Mouse (Mus musculus): ENCODE results near the gene Pcdh15. TPM values are rescaled to one million over a fixed set of nuclear protein-coding genes. Genes with fewer than 3 reads are reported as not detected.

Pcdh15 gene
- polyA plus RNA-seq, 1 experiment from 2014 or later: 0.11 TPM

DNA sequence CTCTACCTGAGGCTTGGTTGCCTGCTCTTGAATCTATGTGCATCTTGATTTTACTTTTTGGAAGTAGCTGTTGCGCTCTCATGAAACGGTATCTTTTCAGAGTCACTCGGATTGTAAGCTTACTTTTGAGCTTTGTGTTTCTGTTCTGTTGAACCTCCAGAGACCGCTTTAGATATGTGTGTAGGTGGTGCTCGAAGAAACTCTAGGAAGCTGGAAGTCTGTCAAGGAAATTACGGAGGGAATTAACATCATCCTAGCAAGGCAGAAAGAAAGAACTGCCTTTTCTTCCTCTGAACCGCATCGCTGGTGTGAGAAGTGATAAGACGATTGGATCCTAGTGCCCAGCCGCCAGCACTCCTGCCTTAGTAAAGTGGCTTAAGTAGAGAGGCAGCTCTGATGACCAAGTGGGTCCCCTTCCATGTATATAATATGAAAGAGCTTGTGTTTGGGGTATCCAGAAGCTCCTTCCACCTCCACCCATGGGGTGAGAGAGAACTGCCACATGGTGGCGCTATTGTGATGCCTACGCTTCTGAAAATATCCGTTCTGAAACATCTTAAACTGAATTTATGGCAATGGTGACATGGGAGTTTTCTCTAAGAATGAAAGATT lies 4.3 kb downstream of the Pcdh15 start:
- 62% methylated on average over 13 of the region's 13 CpGs for WGBS (ENCODE audit: insufficient replicate concordance)
- no peaks in the 10 kb centered on the region for H3K36me3 ChIP-seq (ENCODE audit: control insufficient read depth, insufficient read depth, low read length)
- ATAC-seq (replicated peaks; ENCODE audit: insufficient number of reproducible peaks, low FRiP score, low TSS enrichment): no peak
- no peak overlapping the region for H3K9ac ChIP-seq (ENCODE audit: low read depth, low read length)
- peaks cover 35% of the 10 kb centered on the region for H3K27me3 ChIP-seq (ENCODE audit: control insufficient read depth, insufficient read depth, low read length)
- H3K4me3 ChIP-seq (ENCODE audit: low read depth, low read length): no peak overlapping the region
- H3K27ac ChIP-seq (ENCODE audit: low read depth, low read length): no peak overlapping the region
- 0 out of 2 replicates have a peak, but pooled peaks cover 2% of the 10 kb centered on the region for H3K4me1 ChIP-seq (ENCODE audit: control insufficient read depth, insufficient read depth, low read length)
- no peak overlapping the region for H3K4me2 ChIP-seq
- H3K9me3 ChIP-seq (replicated peaks; ENCODE audit: control insufficient read depth, low read length): no peaks in the 10 kb centered on the region

DNA sequence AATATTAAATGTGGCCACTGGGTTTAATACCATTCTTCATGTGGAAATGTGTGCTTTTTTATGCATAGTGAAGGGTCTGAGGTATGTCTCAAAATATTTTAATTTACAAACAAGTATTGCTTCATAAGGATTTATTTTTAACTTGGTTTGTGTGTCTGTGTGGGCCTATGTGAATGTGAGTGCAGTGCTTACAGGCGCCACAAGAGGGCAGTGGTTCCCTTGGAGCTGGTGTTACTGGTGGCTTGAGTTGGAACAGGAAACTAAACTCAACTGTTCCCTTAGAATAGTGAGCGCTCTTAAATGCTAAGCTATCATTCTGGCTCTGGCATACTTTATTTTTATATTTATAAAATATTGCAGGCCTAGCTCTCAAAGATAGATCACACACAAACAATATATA lies 6.8 kb downstream of the Pcdh15 start:
- no peaks in the 10 kb centered on the region for H3K9me3 ChIP-seq (replicated peaks; ENCODE audit: control insufficient read depth, low read length)
- WGBS (ENCODE audit: insufficient replicate concordance): 40% methylated on average over 2 of the region's 2 CpGs

DNA sequence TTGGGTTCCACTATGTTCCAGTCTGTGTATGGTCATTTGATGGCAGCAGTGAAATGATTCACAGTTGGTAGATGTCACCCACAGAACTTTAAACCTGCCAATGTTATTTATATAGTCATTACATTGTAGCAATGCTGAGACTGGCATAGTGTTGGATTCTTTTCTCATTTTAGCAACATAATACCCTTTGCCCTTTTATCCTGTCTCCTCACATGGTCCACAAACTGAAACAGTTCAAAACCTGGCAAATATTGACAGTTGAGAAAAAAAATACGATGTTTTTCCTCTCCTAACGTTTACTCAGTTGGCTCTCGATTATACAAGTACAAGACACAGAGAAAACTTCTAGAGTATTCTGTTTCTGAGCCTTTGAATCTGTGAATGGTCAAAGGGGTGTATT lies 38.8 kb downstream of the Pcdh15 start:
- Histone ChIP-seq H3K27ac (ENCODE audit: low read depth, low read length) (no peak overlapping the region), H3K4me1 (ENCODE audit: control insufficient read depth, insufficient read depth, low read length) (no peaks in the 10 kb centered on the region), H3K27me3 (ENCODE audit: control insufficient read depth, insufficient read depth, low read length) (no peaks in the 10 kb centered on the region), H3K4me3 (ENCODE audit: low read depth, low read length) (no peak overlapping the region), H3K4me2 (no peak overlapping the region), H3K9me3 (replicated peaks; ENCODE audit: control insufficient read depth, low read length) (no peaks in the 10 kb centered on the region), H3K9ac (ENCODE audit: low read depth, low read length) (no peak overlapping the region), H3K36me3 (ENCODE audit: control insufficient read depth, insufficient read depth, low read length) (no peaks in the 10 kb centered on the region)
- no peak for ATAC-seq (replicated peaks; ENCODE audit: insufficient number of reproducible peaks, low FRiP score, low TSS enrichment)
- WGBS (ENCODE audit: insufficient replicate concordance): 73% methylated on average over 3 of the region's 3 CpGs

More for the DNA sequence above, 6.8 kb downstream of the Pcdh15 start:
- no peak overlapping the region for H3K4me2 ChIP-seq
- H3K36me3 ChIP-seq (ENCODE audit: control insufficient read depth, insufficient read depth, low read length): no peaks in the 10 kb centered on the region
- ATAC-seq (replicated peaks; ENCODE audit: insufficient number of reproducible peaks, low FRiP score, low TSS enrichment): no peak
- H3K27ac ChIP-seq (ENCODE audit: low read depth, low read length): no peak overlapping the region
- peaks cover 13% of the 10 kb centered on the region for H3K27me3 ChIP-seq (ENCODE audit: control insufficient read depth, insufficient read depth, low read length)
- no peak overlapping the region for H3K9ac ChIP-seq (ENCODE audit: low read depth, low read length)
- no peak overlapping the region for H3K4me3 ChIP-seq (ENCODE audit: low read depth, low read length)
- H3K4me1 ChIP-seq (ENCODE audit: control insufficient read depth, insufficient read depth, low read length): no peaks in the 10 kb centered on the region

DNA sequence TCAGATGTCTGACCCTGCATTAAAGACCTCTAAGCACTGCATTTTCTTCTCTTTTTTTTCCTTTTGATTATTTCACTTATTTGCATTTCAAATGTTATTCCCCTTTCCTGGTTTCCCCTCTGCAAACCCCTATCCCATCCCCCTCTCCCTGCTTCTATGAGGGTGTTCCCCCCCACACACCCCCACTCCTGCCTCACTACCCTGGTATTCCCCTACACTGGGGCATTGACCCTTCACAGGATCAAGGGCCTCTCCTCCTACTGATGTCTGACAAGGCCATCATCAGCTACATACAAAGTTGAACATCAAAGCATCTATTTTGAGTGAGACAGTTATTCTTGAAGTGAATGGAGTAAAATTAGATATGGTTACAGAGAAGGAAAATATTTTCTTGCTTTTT lies 48.4 kb downstream of the Pcdh15 start:
- no peaks in the 10 kb centered on the region for H3K9me3 ChIP-seq (replicated peaks; ENCODE audit: control insufficient read depth, low read length)
- H3K27ac ChIP-seq (ENCODE audit: low read depth, low read length): no peak overlapping the region
- no peaks in the 10 kb centered on the region for H3K4me1 ChIP-seq (ENCODE audit: control insufficient read depth, insufficient read depth, low read length)
- no peak for ATAC-seq (replicated peaks; ENCODE audit: insufficient number of reproducible peaks, low FRiP score, low TSS enrichment)
- H3K36me3 ChIP-seq (ENCODE audit: control insufficient read depth, insufficient read depth, low read length): no peaks in the 10 kb centered on the region
- no peaks in the 10 kb centered on the region for H3K27me3 ChIP-seq (ENCODE audit: control insufficient read depth, insufficient read depth, low read length)
- no peak overlapping the region for H3K4me3 ChIP-seq (ENCODE audit: low read depth, low read length)
- no peak overlapping the region for H3K4me2 ChIP-seq
- H3K9ac ChIP-seq (ENCODE audit: low read depth, low read length): no peak overlapping the region

DNA sequence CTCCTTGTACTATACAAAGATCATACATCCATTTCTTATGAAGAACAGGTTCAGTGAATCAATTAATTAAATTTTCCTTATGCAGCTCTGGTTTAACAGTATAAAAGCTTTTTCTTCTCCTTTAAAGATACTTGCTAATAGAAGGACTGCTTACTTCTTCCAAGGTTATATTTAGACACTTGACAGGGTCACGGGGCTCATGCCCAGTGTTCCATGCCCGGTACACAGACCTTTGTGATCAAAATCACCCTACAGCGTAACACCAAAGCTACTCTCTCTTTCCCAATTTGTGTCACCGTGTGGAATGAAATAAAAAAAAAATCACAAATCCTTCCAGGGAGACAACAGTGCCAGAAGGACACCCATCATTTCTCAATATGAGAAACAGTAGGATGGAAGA lies 48.8 kb downstream of the Pcdh15 start:
- H3K9ac ChIP-seq (ENCODE audit: low read depth, low read length): no peak overlapping the region
- H3K27me3 ChIP-seq (ENCODE audit: control insufficient read depth, insufficient read depth, low read length): no peaks in the 10 kb centered on the region
- ATAC-seq (replicated peaks; ENCODE audit: insufficient number of reproducible peaks, low FRiP score, low TSS enrichment): no peak
- no peak overlapping the region for H3K4me3 ChIP-seq (ENCODE audit: low read depth, low read length)
- no peaks in the 10 kb centered on the region for H3K4me1 ChIP-seq (ENCODE audit: control insufficient read depth, insufficient read depth, low read length)
- no peaks in the 10 kb centered on the region for H3K36me3 ChIP-seq (ENCODE audit: control insufficient read depth, insufficient read depth, low read length)
- H3K9me3 ChIP-seq (replicated peaks; ENCODE audit: control insufficient read depth, low read length): no peaks in the 10 kb centered on the region
- H3K4me2 ChIP-seq: no peak overlapping the region
- 68% methylated on average over 4 of the region's 4 CpGs for WGBS (ENCODE audit: insufficient replicate concordance)
- H3K27ac ChIP-seq (ENCODE audit: low read depth, low read length): no peak overlapping the region

DNA sequence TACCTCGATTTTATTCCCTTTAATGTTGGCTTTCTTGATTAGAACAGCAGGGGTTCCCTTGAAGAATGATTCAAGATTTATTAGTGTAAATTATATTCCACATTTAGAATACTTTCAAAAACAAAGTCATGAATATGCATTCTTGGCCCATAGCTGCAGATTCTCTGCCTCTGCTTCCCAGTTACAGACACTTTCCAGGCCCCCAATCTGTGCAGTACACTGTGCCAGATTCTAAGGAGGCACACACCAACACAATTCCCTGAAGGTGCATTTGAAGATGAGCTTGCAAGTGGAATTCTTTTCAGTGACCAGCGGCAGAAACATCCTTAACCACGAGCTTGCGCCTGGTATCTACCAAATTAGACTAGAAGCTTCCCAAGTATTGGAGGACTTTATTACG lies 55.4 kb downstream of the Pcdh15 start:
- H3K4me2 ChIP-seq: no peak overlapping the region
- H3K4me3 ChIP-seq (ENCODE audit: low read depth, low read length): no peak overlapping the region
- no peaks in the 10 kb centered on the region for H3K36me3 ChIP-seq (ENCODE audit: control insufficient read depth, insufficient read depth, low read length)
- 83% methylated on average over 5 of the region's 5 CpGs for WGBS (ENCODE audit: insufficient replicate concordance)
- ATAC-seq (replicated peaks; ENCODE audit: insufficient number of reproducible peaks, low FRiP score, low TSS enrichment): no peak
- H3K4me1 ChIP-seq (ENCODE audit: control insufficient read depth, insufficient read depth, low read length): no peaks in the 10 kb centered on the region
- no peak overlapping the region for H3K27ac ChIP-seq (ENCODE audit: low read depth, low read length)
- no peaks in the 10 kb centered on the region for H3K27me3 ChIP-seq (ENCODE audit: control insufficient read depth, insufficient read depth, low read length)
- H3K9me3 ChIP-seq (replicated peaks; ENCODE audit: control insufficient read depth, low read length): 0 out of 2 replicates have a peak, but pooled peaks cover 2% of the 10 kb centered on the region
- H3K9ac ChIP-seq (ENCODE audit: low read depth, low read length): no peak overlapping the region

DNA sequence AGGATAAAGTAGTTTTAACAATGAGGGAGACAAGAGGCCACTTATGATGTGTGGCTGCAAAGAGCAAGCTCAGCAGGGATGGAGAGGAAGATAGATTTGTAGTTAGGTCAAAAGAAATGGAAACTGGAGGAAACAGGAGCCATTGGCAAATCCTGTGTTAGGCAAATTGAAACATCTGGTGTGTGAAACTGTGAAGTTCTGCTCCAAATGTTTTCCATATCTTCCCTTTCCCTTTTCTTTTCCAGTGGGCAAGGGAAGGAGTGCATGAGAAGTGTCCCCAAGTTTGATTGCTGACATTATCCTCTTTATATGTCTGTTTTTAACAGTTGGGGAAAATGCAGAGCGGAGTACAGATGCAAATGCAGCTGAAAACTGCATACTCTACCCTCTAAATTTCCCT lies 62.6 kb downstream of the Pcdh15 start:
- H3K4me3 ChIP-seq (ENCODE audit: low read depth, low read length): no peak overlapping the region
- 0 out of 2 replicates have a peak, but pooled peaks cover 2% of the 10 kb centered on the region for H3K9me3 ChIP-seq (replicated peaks; ENCODE audit: control insufficient read depth, low read length)
- 66% methylated on average over 1 of the region's 1 CpGs for WGBS (ENCODE audit: insufficient replicate concordance)
- H3K27ac ChIP-seq (ENCODE audit: low read depth, low read length): no peak overlapping the region
- ATAC-seq (replicated peaks; ENCODE audit: insufficient number of reproducible peaks, low FRiP score, low TSS enrichment): no peak
- no peaks in the 10 kb centered on the region for H3K27me3 ChIP-seq (ENCODE audit: control insufficient read depth, insufficient read depth, low read length)
- no peak overlapping the region for H3K9ac ChIP-seq (ENCODE audit: low read depth, low read length)
- H3K4me1 ChIP-seq (ENCODE audit: control insufficient read depth, insufficient read depth, low read length): no peaks in the 10 kb centered on the region
- no peaks in the 10 kb centered on the region for H3K36me3 ChIP-seq (ENCODE audit: control insufficient read depth, insufficient read depth, low read length)
- no peak overlapping the region for H3K4me2 ChIP-seq

DNA sequence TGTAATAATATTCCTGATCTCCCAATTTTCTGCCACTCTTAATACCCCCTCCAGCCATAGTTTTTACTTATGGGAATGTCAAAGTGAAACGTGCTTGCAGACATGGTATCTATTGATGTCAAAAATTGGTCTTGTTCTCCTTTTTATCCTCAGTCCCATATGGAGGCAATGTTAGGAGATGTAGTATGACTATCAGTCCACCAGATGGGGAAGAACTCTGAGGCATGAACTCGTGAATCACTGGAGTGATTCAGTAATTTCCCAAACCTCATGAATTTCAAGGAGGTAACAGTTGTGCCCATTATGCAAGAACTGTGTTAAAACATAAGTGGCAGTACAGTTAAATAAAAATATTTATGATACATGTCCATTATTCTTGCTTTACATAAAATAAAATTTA lies 116.9 kb downstream of the Pcdh15 start:
- no peaks in the 10 kb centered on the region for H3K27me3 ChIP-seq (ENCODE audit: control insufficient read depth, insufficient read depth, low read length)
- no peak overlapping the region for H3K4me2 ChIP-seq
- H3K27ac ChIP-seq (ENCODE audit: low read depth, low read length): no peak overlapping the region
- H3K4me1 ChIP-seq (ENCODE audit: control insufficient read depth, insufficient read depth, low read length): no peaks in the 10 kb centered on the region
- no peaks in the 10 kb centered on the region for H3K9me3 ChIP-seq (replicated peaks; ENCODE audit: control insufficient read depth, low read length)
- H3K4me3 ChIP-seq (ENCODE audit: low read depth, low read length): no peak overlapping the region
- no peak overlapping the region for H3K9ac ChIP-seq (ENCODE audit: low read depth, low read length)
- ATAC-seq (replicated peaks; ENCODE audit: insufficient number of reproducible peaks, low FRiP score, low TSS enrichment): no peak
- no peaks in the 10 kb centered on the region for H3K36me3 ChIP-seq (ENCODE audit: control insufficient read depth, insufficient read depth, low read length)
- WGBS (ENCODE audit: insufficient replicate concordance): 54% methylated on average over 2 of the region's 2 CpGs

DNA sequence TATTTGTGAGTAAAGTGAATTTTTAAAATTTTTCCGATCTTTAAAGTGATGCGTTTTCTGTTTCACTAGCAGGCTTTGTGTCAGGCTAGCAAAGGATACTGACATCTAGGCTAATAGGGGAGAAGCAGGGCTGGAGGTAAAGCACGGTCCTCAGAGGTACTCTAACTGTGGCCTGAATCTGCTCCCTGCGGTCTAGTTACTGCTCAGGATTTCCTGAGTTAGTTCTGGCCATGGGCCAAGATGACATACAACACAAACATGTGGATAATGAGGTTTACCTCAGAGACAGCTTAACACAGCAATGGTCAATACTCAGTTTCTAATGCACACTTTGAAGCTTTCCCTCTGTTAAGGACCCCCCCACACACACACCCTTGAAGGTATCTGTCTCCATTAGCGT lies 143.2 kb downstream of the Pcdh15 start:
- no peak overlapping the region for H3K4me2 ChIP-seq
- H3K27ac ChIP-seq (ENCODE audit: low read depth, low read length): no peak overlapping the region
- H3K9ac ChIP-seq (ENCODE audit: low read depth, low read length): no peak overlapping the region
- no peak for ATAC-seq (replicated peaks; ENCODE audit: insufficient number of reproducible peaks, low FRiP score, low TSS enrichment)
- no peak overlapping the region for H3K4me3 ChIP-seq (ENCODE audit: low read depth, low read length)
- no peaks in the 10 kb centered on the region for H3K9me3 ChIP-seq (replicated peaks; ENCODE audit: control insufficient read depth, low read length)
- no peaks in the 10 kb centered on the region for H3K36me3 ChIP-seq (ENCODE audit: control insufficient read depth, insufficient read depth, low read length)
- H3K27me3 ChIP-seq (ENCODE audit: control insufficient read depth, insufficient read depth, low read length): no peaks in the 10 kb centered on the region
- 63% methylated on average over 5 of the region's 5 CpGs for WGBS (ENCODE audit: insufficient replicate concordance)
- H3K4me1 ChIP-seq (ENCODE audit: control insufficient read depth, insufficient read depth, low read length): no peaks in the 10 kb centered on the region
